Mouse (Mus musculus) brain, embryonic 14.5 days (tissue): Measurements from ENCODE around the gene Spsb4.

Experiments used
- CTCF ChIP-seq: fragments of 200-500 bp; IDR thresholded peaks from 2 replicates; pipeline ENCODE4 v1.5.1; 2012; ENCODE audit warnings: inconsistent platforms, mild to moderate bottlenecking, moderate library complexity, borderline replicate concordance; ENCODE audit not compliant: insufficient read depth, insufficient read length; ENCODE audit errors: extremely low read depth
- POLR2A ChIP-seq: fragments of 200-500 bp; IDR thresholded peaks from 2 replicates; pipeline ENCODE4 v1.6.1; 2012; ENCODE audit warnings: mild to moderate bottlenecking, inconsistent platforms, borderline replicate concordance; ENCODE audit not compliant: poor library complexity, insufficient read depth, insufficient read length, severe bottlenecking; ENCODE audit errors: extremely low read depth

GRCm38 (mm10) chr9:97065216-97065615, 46.6 kb upstream of the Spsb4 start:
- TF ChIP-seq POLR2A, result no peak
- TF ChIP-seq CTCF, result no peak
